Mouse (Mus musculus): ENCODE measurements around the gene 2900092C05Rik. TPM values are rescaled to one million over a fixed set of nuclear protein-coding genes. Genes with fewer than 3 reads are reported as not detected.

Gene 2900092C05Rik
- polyA plus RNA-seq (2012; rRNA removed): not detected in 2 replicates

DNA sequence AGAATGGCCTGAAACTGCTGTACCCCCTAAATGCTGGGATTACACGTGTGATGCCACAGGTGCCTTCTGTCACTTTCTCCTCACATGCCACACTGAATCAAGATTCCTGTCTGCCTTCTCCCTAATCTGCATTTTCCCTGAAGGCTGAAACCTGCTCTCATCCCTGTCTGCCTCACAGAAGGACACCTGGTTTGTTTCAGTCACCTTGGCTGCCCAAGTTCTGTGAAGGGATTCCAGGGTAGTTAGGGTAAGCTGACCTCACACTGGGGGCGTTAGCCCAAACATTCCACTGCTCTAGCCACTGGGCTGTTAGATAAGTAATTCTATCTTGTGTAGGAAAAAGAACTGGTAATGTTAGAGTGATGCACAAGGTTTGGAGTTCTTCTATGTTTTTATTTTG lies at the start of gene 2900092C05Rik:
2900092C05Rik (plus strand) TSS at position 301 of the 400 bp plus-strand sequence.
- no peak for DNase-seq (ENCODE audit: low spot score)

DNA sequence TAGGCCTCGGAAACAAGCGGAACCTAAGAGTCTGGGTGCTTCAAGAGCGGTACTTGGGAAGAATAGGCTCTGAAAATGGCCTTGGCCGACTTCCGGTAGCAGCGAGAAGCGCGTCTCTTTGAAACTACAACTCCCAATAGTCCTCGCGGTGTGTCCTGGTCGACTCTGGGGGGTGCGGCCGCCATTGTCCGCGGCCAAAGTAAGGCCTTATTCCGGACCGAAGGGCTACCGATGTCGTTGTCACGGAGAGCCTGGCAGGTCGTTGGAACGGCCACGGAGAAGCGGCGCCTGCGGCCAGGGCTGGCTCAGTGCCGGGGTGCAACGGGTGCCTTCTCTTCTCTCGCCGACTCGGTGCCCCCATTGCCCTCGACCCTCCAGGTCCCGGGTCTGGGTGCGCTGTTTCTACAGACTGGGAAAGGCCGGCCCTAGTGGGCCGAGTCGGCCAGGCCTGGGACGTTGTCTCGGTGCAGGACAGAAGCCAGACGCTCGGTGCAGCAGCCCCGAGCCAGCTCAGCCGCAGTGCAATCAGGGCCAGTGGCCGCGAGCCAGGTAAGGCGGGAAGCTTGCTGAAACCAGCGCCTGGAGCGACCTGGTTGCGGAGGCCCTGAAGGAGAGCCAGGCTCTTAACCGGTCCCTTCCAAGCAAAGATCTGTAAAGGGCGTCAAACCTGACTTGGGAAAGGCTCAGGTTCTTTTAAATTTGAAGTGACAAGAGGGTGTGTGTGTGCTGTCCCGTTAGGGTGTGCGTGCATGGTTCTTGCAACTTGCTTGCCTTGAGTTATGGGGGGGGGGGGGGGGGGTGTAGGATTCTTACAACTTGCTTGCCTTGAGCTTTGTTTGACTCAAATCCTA lies 33.9 kb upstream of the 2900092C05Rik start, which contains the start of gene Zfp606:
Zfp606 (plus strand) TSS at position 136 of the 851 bp plus-strand sequence.
- DNase-seq (ENCODE audit: low spot score): peak; percentile 65

DNA sequence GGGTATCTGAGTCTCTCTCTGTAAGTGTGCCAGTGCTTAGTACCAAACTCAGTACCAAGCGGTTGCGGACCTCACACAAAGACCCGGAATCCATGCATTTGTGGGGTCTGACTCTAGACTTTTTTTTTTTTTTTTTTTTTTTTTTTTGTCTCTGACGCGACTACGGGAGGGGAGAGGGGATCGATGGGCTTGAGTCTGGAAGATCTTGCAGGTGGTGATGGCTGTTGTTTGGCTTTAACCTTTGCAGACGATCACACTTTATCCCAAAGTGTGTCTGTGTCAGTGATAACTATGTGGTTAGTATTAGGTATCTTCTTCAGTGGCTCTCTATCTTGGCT lies 33.3 kb upstream of the 2900092C05Rik start:
- no peak for DNase-seq (ENCODE audit: low spot score)

DNA sequence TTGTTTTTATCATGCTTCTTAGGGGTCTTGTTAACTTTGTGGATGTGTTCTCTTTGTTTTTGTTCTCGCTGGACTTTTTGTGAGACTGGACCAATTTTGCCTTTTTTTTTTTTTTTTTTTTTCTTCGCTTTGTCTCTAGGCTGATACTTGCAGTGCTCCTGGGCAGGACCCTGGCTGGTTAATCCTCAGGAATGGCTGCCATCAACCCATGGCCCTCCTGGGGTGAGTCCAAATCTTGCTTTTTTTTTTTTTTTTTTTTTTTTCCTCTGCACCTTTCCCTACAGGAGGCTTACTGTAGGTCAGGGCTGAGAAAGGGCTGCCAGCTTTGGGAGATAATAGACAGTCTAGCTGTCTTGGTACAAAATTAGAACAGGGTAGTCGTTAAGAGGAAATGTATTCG lies 32.8 kb upstream of the 2900092C05Rik start:
- DNase-seq (ENCODE audit: low spot score): no peak

DNA sequence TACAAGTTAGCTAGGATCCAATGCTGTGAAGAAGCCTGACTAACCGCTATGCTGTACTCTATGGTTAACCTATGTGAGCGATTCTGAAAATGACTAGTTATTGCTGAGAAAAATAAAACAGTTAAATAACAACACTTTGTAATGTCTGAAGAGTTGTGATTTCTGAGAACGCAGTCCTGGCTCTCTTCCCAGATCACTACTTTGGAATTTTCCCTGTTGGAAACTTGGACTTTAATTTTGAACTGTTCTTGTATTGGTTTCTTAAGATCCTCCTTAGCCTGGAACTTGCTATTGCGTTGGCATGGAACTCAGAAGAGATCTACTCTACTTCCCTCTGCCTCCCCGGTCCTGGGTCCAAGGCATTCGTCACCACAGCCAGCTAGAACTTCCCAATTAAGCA lies 28.5 kb upstream of the 2900092C05Rik start:
- no peak for DNase-seq (ENCODE audit: low spot score)

DNA sequence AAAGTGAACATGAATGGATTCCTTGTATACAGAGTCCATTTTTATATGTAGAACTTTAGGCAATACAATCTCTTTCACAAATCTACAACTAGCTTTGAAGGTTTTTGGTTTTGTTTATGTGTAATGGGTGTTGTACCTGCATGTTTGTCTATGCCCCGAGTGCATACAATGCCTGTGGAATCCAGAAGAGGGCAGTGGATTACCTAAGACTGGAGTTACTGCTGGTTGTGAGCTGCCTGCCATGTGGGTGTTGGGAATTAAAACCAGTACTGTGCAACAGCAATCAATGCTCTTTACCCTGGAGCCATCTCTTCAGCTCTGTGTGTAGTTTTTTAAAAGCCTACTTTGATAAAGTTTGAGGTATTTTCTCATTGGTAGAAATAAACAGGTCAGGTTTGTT lies 26.4 kb upstream of the 2900092C05Rik start:
- DNase-seq (ENCODE audit: low spot score): no peak

DNA sequence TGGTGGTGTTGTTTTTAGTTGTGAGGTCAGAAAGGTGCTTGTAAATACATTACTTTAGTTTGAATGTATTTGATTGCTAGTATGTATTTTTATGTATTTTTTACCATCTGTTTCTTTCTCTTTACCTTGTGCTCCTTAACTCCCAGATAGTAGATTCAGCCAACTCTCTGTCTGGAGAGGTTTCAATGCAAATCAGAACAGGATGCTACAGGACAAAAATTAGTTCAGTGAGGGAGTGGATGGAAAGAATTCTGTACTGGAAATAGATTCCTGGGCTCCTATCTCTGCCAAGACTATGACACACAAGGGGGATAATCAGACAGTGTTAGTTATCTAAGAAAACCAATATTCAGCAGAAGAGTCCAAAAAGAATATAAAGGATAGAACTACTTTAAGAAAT lies 25.6 kb upstream of the 2900092C05Rik start:
- DNase-seq (ENCODE audit: low spot score): no peak

DNA sequence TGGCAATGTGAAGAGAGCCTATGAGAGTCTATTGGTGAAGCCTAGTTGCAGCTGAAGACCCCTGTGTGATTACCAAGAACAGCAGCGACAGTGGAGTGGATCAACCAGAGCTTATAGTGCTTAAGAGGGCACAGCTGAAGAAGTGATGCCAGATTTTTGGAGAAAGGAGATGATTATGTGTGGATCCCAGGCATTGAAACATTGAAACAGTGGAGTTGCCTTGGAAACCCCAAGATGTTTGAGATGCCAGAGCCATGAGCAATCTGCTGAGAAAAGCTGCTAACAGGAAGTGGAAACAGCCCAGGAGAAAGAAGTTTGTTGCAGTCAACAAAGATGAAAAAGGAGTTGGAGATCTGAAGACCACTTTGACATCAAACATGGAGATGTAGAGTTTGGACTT lies 1.4 kb upstream of the 2900092C05Rik start:
- DNase-seq (ENCODE audit: low spot score): no peak

Other genes with a start within 250 kb of the 2900092C05Rik start
- gene Vmn1r81, start 244.2 kb upstream of the 2900092C05Rik start, polyA plus RNA-seq (2012; rRNA removed): not detected in 2 replicates
- gene Vmn1r82, start 212.1 kb upstream of the 2900092C05Rik start, polyA plus RNA-seq (2012; rRNA removed): not detected in 2 replicates
- not detected in 2 replicates for gene Vmn1r83, start 183.0 kb upstream of the 2900092C05Rik start, polyA plus RNA-seq (2012; rRNA removed)
- gene Vmn1r84, start 143.2 kb upstream of the 2900092C05Rik start, polyA plus RNA-seq (2012; rRNA removed): not detected in 2 replicates
- gene Zfp551, start 89.8 kb upstream of the 2900092C05Rik start, polyA plus RNA-seq (2012; rRNA removed): 1.8 and 2.0 TPM in 2 replicates
- gene Zfp606, start 34.2 kb upstream of the 2900092C05Rik start, polyA plus RNA-seq (2012; rRNA removed): 7.1 and 8.2 TPM in 2 replicates
- gene Vmn2r53, start 96.3 kb downstream of the 2900092C05Rik start, polyA plus RNA-seq (2012; rRNA removed): under 0.01 TPM in 1 of 2 replicates, not detected in the other
- not detected in 2 replicates for gene Vmn2r54, start 127.8 kb downstream of the 2900092C05Rik start, polyA plus RNA-seq (2012; rRNA removed)
- gene Vmn2r55, start 172.5 kb downstream of the 2900092C05Rik start, polyA plus RNA-seq (2012; rRNA removed): not detected in 2 replicates
- not detected in 2 replicates for gene Vmn2r56, start 222.5 kb downstream of the 2900092C05Rik start, polyA plus RNA-seq (2012; rRNA removed)